Mouse (Mus musculus) CD4-positive helper T cell, adult 2 months (primary cell): ENCODE measurements at regions not wholly inside any gene's neighbourhood (a gene's known extent, or its start where the extent isn't known, plus 50 kb on each side); places are given as distances from the start of the nearest gene placed in this dataset.

Experiments
- DNase-seq: peaks from one replicate; pipeline ENCODE4 v3.0.0-alpha.2; 2012; ENCODE audit warnings: low read depth, missing footprints, low spot score

DNA sequence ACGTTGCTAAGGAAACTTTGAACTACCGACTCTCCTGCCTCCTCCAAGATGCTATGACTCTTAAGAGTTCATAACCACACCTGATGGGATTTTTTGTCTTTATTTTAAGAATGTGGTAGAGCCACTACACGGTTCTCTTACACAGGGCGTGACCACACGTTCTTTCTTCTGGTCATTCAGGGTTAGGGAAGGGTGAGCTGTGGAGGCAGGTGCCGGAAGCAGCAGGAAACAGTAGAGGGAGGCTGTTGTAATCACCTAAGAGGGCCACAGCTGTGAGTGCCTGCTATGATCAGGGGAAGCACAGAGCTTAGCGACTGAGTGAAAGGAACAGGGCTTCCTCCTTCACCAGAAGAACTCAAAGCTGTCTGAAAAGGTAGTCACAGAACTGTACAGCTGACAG lies 50.6 kb upstream of the Larp1 start:
- peak; percentile 55 for DNase-seq

DNA sequence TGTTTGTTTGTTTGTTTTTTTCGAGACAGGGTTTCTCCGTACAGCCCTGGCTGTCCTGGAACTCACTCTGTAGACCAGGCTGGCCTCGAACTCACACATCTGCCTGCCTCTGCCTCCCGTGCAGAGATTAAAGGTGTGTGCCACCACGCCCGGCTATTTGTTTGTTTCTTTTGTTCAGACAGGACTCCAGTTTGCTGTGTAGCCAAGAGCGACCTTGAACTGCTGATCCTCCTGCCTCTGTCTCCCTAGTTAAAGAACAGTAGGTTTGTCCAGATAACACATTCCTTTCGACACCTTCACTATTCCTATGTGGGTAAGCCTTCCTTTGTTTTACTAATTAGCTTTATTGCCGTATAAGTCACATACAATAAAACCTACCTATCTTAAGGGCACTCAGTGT lies 52.0 kb upstream of the Larp1 start:
- no peak for DNase-seq

DNA sequence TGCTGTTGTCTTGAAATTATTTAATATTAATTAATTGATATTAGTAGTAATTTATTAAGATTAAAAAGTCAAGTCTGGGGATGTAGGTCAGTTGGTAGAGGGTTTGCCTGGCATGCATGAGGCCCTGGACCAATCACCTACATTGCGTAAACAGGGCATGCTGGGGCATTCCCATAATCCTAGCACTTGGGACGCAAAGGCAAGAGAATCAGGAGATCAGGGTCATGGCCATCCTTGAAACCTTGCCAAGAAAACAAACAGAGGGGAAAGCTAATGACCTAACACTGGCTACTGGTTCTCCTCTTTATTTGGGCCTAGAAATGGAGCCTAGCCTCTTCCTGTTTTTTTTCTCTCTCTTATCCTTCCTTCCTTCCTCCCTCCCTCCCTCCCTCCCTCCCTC lies 52.8 kb upstream of the Larp1 start:
- DNase-seq, result no peak

DNA sequence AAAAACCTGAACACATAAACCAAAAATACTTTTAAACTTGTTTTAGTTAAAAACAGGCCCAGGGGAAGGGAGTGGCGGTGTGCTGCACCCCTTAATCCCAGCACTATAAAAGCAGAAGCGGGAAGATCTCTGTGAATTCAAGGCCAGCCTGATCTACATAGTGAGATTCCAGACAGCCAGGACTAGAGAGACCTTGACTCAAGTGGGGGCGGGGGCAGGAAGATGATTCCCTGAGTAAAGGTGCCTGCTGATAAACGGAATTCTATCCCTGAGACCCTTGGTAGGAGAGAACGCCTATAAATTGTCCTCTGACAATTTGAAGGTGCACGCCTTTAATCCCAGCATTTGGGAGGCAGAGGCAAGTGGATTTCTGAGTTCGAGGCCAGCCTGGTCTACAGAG lies 53.4 kb upstream of the Larp1 start:
- DNase-seq, result no peak

DNA sequence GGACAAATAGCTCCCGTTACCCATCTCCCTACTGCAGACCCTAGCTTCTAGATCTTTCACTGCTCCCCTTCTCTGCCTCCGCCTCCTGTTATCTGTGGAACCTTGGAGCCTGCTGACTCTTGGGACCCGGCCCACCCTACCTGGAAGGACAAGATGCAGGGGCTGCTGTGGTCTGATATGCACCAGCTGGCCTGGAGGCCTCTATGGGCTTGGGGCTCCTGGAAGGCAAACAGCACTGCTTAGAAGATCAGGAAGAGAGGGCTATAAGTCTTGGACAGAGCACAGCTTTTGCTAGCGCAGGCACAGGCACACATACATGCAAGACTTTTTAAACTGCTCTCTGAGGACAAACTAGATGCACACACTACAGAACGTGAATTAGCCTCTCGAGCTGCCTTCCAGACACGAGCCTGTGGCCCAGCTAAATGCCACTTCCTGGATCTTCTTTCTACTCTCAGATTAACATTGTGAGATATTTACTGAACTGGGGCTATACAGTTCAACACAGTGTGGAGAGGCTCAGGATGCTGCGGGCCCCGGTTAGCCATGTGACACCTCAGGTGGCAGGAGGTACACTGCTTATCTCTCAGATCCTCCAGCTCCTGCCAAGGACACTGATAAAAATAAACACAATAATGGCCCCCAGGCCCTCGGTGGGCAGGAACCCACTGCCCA lies 54.2 kb upstream of the Larp1 start:
- DNase-seq, result peak; percentile 34

DNA sequence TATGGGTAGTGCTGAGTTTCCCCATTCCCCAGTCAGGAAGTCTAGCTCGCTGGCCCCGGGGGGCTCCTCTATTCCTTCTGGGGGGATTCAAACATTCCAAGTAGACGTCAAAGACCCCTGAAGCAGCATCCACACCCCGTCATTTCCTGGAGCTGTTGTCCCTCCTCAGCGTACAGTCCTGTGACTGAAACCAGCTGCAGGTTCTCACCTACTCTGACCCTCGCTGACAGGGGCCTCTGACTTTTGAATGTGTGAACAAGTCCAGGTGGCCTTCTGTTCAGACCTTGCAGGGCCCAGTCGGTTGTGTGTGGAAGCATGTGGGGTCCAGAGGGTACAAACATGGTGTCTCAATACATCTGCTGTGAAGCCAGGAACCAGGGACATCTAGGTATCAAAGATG lies 55.2 kb upstream of the Larp1 start:
- DNase-seq, result no peak

DNA sequence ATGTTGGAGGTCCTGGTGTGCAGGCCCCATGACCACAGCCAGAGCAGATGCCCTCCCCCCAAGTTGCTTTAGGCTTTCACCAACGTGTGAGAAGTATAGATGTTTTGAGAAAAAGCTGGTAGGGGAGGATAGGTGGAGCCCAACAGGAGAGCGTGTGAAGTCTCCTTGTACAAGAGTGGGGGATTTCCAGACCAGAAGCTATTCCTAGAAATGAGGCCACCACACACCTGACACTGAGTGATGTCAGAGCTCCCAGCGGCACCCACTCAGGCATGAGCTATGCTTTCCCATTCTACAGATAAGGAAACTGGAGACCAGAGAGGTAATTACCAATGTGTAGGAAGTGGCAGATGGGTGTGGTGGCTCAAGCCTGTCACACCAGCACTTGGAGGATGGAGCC lies 56.2 kb upstream of the Larp1 start:
- DNase-seq, result peak; percentile 84

DNA sequence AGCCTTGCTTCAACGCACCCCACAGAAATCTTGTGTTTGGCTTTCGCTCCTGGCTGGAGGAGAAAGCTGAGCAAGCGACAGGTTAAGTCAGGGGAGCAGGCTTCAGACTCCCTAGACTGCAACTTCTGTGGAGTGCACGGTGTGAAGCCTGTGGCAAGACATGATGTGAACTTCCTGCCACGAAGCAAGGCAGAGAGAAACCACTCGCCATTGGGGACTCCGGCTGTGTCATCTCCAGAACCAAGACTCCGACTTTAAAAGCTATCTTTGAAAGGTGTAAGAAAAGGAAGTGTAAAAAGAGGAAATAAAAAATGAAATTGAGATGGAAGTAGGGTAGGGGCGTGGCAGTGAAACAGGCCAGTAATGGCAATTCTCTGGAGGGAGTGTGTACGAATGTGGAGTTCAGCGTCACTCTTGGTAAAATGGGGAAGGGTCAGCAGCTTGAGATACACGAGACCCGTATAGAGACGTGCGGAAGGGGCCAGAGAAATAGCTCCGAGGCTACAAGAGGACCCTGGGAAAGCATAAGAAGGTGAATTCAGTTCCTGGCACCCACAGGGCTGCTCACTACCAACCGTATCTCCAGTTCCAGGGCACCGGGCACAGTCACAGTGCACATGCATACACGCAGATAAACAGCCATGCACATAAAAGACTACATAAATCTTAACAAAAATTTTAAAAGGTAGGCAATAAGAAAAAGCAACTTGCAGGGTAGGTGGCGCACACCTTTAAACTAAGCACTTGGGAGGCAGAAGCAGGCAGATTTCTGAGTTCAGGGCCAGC lies 57.1 kb upstream of the Larp1 start:
- peak; percentile 74 for DNase-seq

DNA sequence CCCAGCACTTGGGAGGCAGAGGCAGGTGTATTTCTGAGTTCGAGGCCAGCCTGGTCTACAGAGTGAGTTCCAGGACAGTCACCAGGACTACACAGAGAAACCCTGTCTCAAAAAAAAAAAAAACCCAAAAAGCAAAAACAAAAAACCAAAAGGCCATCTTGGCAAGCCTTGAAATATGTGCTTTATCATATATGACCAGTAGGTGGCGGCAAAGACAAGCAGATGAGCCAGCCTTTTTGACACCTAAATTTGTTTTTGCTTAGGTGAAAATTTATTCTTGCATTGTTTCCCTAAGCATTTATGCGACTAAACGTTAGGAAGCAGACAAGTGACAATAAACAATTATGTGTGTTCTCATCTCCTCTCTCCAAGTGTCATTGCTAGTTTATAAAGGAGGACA lies 57.9 kb upstream of the Larp1 start:
- DNase-seq, result peak; percentile 82

DNA sequence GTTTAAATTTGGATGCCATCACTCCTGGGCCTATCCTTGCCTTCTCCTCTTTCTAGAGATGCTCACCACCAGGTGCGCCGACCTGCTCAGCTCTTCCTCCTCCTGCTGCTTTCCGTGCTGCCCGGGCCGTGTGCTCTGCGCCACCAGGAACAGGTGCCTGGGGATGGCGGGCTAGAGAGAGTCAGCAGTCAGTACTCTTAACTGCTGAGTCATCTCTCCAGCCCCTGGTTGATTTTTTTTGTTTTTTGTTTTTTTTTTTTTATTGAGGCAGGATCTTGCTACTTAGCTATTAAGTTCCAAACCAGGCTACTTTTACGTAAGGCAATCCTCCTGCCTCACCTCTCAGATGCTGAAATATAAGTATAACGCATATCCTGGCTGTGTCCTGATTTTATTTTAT lies 59.8 kb upstream of the Larp1 start:
- DNase-seq, result no peak

DNA sequence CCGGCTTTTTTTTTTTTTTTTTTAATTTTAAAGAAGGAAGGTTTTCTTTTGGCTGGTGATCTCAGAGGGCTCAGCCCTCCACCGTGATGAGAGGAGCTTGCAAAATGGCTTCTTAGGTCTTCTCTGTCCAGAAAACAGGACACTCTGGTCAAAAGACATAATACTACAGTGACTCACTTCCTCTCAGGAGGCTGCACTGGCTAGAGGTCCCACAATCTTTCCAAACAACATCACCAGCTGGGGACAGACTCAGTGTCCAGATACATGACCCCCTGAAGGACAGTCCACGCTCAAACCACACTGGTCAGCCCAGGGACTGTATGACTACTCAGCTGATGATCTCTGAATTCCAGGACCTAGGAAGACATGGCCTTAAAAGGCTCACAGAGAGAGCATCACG lies 61.5 kb upstream of the Larp1 start:
- no peak for DNase-seq

DNA sequence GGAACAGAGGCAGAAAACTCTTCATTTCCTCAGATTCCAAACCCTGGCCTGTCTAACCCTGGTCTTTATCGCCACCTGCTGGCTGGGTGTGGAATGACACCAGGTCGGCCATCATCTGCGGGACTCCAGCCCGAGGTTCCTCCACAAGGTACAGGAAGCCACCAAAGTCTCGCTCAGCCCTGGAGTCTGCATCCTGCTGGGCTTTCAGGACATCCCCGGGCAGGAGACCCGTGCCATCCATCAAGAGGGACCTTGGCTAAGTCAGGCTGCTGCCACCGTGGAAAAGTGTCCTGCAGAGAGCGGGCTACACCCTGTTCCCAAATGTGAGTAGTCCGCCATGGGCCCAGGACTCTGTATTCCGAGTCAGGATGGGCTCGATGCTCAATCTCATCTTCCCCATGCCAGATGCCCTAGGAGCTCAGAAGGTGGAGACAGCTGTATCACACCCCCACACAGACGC lies 74.4 kb upstream of the Larp1 start:
- peak; percentile 76 for DNase-seq

DNA sequence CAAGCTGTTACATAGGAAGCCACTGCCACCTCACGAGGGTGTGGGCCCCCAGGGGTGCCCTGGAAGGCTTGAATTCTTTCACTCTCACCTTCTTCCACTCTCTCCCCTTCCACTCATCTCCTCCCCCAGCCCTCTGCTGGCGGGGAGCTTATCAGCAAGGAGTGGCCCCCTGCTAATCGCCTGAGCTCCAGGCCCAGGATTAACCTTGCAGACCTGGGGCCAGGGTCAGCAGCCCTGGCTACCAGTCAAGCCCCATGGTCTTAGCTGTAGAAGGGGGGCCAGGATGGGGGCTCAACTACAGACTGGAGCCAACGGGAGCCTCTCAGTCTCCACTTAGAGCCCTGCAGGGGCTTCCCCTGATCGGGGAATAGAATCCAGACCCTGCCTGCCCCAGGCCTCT lies 75.8 kb upstream of the Larp1 start:
- no peak for DNase-seq

DNA sequence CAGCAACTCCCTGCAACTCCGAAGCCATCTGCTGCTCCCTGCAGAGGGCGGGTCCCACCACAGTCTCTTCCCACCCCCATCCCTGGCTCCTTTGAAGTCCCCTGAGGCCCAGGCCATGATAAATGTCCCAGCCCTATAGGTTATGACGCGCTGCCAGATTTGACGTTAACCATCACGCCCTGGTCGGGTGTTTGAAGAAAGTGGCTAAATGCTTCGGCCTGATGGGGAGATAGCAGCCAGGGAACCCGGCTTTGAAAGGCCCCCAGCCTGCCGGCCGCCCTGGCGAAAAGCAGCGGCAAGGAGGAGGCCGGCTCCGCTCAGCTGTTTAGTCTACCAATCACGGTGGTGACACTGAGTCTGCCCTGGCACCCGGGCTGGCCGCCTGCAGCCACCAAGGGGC lies 79.4 kb upstream of the Larp1 start:
- DNase-seq, result no peak

DNA sequence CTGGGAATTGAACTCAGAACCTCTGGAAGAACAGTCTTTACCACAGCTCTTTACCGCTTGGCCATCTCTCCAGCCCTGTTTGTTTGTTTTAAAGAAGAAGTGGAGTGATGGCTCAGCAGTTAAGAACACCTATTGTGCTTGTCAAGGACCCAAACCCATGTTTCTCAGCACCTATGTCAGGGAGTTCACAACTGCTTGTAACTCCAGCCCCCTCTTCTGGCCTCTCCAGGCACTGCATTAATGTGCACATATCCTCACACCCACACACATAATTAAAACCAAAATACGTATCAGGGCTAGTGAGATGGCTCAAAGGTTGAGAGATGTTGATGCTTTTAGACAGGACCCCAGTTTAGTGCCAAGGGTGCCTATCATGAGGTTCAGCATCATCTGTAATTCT lies 87.6 kb upstream of the Hand1 start:
- no peak for DNase-seq

DNA sequence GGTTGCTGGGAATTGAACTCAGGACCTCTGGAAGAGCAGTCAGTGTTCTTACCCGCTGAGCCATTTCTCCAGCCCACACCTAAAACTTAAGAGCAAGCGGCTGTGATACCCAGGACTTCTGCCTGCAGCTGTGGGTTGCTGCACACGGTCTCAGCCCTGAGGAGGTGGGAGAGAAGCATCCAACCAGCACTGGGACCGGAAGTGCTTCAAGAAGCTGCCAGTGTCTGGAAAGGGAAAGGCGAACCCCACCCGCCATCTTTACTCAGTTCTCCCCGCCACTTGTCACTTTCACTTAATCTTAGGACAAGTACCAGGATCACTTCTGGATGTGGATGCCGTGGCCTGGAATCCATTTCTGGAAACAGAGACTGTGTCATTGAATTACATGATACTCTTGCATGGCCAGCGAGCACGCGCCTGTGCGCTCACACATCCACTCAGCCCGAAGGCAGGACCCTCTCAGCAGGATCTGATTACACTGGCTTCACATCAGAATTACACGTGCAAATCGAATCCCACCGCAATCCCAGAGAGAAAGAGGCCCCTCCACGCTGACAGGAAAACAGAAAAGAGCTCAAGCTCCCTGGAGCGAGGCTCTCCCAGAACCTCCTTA lies 85.9 kb upstream of the Hand1 start:
- no peak for DNase-seq

DNA sequence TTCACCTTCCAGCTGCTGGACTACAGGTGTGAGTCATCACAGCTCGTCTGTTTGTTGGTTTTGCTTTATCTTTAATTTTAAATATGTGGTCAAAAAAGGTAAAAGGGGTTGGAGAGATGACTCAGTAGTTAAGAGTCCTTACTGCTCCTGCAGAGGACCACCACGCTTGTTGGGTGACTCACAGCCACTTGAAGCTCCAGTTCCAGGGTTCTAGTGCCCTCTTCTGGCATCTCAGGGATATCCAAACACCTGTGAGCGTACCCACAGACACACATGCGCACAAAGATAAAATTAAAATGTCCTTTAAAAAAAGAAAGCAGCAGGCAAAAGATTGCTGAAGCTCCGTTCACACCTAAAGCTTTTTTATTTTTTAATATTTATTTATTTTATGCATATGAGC lies 85.4 kb upstream of the Hand1 start:
- DNase-seq, result no peak

DNA sequence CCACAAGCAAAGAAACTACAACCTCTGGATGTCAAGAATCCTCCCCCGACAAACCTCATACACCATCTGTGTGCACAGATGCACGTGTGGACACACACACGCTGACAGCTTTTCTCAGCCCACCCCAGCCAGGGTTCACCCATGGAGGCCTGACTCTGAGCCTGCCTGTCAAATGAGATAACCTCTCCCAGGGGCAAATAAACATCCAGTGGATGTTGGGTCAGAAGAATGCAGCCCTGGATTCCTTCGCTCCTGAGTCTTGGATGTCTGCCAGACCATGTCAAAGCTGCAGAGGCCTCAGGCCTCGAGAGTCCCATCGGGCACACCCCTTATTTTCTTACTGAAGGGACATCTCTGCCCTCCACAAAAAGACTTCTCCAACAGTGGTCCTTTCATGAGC lies 83.4 kb upstream of the Hand1 start:
- DNase-seq, result no peak

DNA sequence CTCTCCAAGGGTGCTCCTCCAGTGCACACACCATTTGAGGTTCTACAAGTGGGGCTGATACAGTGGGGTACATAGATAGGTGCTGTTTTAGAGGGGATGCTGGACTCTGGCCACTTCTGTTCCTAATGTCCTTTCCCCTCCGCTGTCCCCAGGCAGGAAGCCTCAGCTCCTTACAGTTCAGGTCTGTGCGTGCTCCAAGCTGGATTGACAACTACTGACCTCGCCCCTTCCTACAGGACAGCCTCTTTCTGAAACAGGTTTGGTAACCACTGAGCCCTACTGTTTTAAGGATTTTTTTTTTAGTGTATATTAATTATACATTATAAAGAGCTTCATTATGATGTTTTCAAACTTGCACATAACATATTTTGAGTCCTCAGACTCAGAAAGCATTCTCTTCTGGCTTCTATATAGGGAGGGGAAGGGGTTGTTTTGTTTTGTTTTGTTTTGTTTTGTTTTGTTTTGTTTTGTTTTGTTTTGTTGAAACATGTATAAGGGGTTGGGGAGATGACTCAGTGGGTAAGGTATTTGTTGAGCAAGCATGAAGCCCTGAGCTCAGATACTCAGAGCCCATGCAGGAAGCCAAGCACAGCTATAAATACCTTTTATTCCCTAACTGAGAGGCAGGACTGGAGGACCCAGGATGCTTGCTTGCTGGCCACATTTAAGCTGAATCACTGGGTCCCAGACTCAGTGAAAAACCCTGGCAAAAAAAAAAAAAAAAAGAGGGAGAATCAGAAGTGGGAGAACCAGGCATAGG lies 81.4 kb upstream of the Hand1 start:
- DNase-seq, result no peak

DNA sequence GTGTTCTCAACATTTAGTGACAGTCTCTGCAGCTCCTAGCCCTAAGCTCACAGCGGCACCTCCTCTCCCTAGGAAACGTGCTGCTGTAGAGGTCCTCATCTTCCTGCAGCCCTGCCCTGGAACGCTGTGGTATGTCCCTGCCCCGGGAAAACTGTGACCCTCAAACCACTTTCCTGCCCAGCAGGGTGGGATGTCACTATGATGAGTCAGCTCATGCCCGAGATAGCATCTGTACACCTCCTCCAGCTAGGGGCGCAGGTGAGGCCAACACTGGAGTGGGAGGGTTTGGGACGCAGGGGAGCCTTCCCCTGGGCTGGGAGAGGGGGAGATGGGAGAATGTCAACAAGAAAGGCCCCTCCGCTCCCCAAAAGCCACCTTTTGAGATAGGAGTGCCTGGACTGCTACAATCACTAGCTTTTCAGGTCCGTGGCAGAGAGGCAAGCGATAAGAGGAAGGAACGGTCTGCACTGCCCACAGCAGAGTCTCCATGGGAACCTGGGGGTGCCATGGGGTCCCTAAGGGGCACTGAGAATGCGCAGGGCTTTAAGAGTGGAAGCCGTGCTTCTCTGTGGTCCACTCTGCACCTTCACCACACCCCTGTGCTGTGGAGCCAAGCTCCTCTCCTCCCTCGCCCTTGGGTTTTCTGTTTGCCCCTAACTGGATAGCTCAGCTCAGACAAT lies 80.5 kb upstream of the Hand1 start:
- no peak for DNase-seq

DNA sequence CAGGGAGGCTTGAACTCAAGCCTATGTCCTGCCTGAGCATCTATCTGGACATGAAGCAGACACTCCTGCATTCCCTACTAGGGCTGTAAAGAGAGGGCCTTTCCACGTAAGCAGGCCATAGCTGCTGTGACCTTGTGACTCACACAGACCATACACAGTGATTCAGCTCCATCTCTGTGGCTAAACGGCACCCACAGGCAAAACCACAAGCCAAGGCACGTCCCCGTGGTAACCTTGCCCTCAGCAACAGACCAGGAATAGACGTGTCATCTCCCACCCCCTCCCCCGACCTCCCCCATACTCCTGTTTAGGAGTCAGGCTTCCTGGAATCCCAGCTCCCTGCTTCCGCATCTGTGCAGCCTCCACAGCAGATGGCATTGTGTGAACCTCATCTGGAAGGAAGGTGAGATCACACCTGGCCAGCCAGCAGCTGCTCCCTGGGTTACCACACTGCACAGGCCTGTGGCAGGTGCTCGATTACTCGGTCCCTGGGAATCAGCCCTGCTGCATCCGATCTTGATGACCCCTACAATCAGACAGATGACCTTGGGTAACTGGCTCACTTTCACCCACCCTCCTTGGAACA lies 79.2 kb upstream of the Hand1 start:
- DNase-seq, result peak; percentile 17
